In the genomic region with DNA sequence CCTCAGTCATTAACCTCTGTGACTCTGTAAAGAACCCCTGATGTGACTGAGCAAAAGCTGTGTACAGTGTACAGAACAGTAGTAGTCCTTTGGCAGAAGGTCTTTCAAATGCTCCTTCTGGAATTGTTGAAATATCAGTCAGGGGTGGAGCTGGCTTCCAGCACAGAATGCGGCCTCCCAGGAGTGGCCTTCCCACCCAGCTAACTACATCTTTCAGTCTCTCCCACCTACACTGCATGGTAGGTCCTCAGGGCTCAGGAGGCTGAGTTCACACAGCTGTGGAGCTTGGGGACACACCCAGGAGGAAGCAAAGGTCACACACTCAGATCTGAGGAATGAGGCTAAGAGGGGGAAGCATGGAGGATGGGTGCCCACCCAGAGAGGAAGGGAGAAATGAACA, we compare ENCODE assay signal across 32 mouse cellular contexts.
DNase-seq lines count a peak whose midpoint lies in the region; ATAC-seq and TF ChIP-seq lines count a peak whose summit lies in the region.
"Had no signal": no experiment of that assay in that cellular context is flagged by ENCODE, and none has a peak within 500 bp of the region (broad histone marks: within the 10 kb centered on the region; RNA-seq: fewer than 3 reads in every experiment).

No protein-coding gene starts in this region.

- peaks cover 34% of the 10 kb centered on the region for H3K4me1 ChIP-seq in embryonic facial prominence, embryonic 14.5 days (ENCODE audit: control insufficient read depth, insufficient read depth, low read length)
- H3K4me1 ChIP-seq in embryonic facial prominence, embryonic 10.5 days, result peaks cover 32% of the 10 kb centered on the region
- peaks cover 36% of the 10 kb centered on the region for H3K4me1 ChIP-seq in kidney, embryonic 16.5 days (ENCODE audit: insufficient read depth, low read length)
- peaks cover 25% of the 10 kb centered on the region for H3K4me1 ChIP-seq in stomach, embryonic 16.5 days (ENCODE audit: control insufficient read depth, insufficient read depth, low read length)
- no peaks in the 10 kb centered on the region; the same call in 1 of the 2 replicates for H3K4me1 ChIP-seq in stomach, postnatal 0 days (replicated peaks; ENCODE audit: control insufficient read depth, insufficient read depth)
- no peaks in the 10 kb centered on the region for H3K4me1 ChIP-seq in forebrain, embryonic 15.5 days
- H3K4me1 ChIP-seq: hindbrain, embryonic 12.5 days; liver, embryonic 12.5 days had no signal

- H3K27ac ChIP-seq in embryonic facial prominence, embryonic 14.5 days (replicated peaks; ENCODE audit: low read depth, low read length), result peak overlapping the region; percentile 63; the same call in 1 of the 2 replicates
- no peak overlapping the region; the same call in 1 of the 2 replicates for H3K27ac ChIP-seq in embryonic facial prominence, embryonic 10.5 days (replicated peaks)
- H3K27ac ChIP-seq in kidney, embryonic 16.5 days (ENCODE audit: low read length), result peak overlapping the region; percentile 89; the same call in 1 of the 2 replicates
- no peak overlapping the region for H3K27ac ChIP-seq in stomach, embryonic 16.5 days (ENCODE audit: low read length)
- no peak overlapping the region for H3K27ac ChIP-seq in stomach, postnatal 0 days (replicated peaks)
- H3K27ac ChIP-seq in forebrain, embryonic 15.5 days (replicated peaks), result no peak overlapping the region
- H3K27ac ChIP-seq: heart, embryonic 10.5 days; heart, embryonic 15.5 days; hindbrain, embryonic 12.5 days; hindbrain, postnatal 0 days; layer of hippocampus, adult 2 months; liver, embryonic 12.5 days; midbrain, embryonic 12.5 days; neural tube, embryonic 12.5 days had no signal

- no peaks in the 10 kb centered on the region for H3K9me3 ChIP-seq in embryonic facial prominence, embryonic 14.5 days (ENCODE audit: control insufficient read depth, low read length)
- H3K9me3 ChIP-seq in embryonic facial prominence, embryonic 10.5 days, result no peaks in the 10 kb centered on the region
- H3K9me3 ChIP-seq in kidney, embryonic 16.5 days (ENCODE audit: low read length), result no peaks in the 10 kb centered on the region
- H3K9me3 ChIP-seq in stomach, embryonic 16.5 days (replicated peaks; ENCODE audit: control insufficient read depth, low read length), result no peaks in the 10 kb centered on the region
- no peaks in the 10 kb centered on the region for H3K9me3 ChIP-seq in stomach, postnatal 0 days (ENCODE audit: control insufficient read depth, low read length)
- no peaks in the 10 kb centered on the region for H3K9me3 ChIP-seq in forebrain, embryonic 15.5 days
- H3K9me3 ChIP-seq: heart, embryonic 10.5 days; heart, embryonic 15.5 days; hindbrain, embryonic 12.5 days; liver, embryonic 12.5 days; megakaryocyte, embryonic 14.5 days; midbrain, embryonic 12.5 days; neural tube, embryonic 12.5 days had no signal

- 61% methylated on average over 1 of the region's 1 CpGs for WGBS in embryonic facial prominence, embryonic 14.5 days
- WGBS in embryonic facial prominence, embryonic 10.5 days, result 76% methylated on average over 1 of the region's 1 CpGs
- 41% methylated on average over 1 of the region's 1 CpGs for WGBS in kidney, embryonic 16.5 days
- 47% methylated on average over 1 of the region's 1 CpGs for WGBS in stomach, embryonic 16.5 days
- 50% methylated on average over 1 of the region's 1 CpGs for WGBS in stomach, postnatal 0 days
- 83% methylated on average over 1 of the region's 1 CpGs for WGBS in forebrain, embryonic 15.5 days

- no peak overlapping the region for H3K9ac ChIP-seq in embryonic facial prominence, embryonic 14.5 days (ENCODE audit: low read depth, low read length)
- H3K9ac ChIP-seq in kidney, embryonic 16.5 days (replicated peaks; ENCODE audit: low read length), result no peak overlapping the region
- no peak overlapping the region for H3K9ac ChIP-seq in stomach, embryonic 16.5 days (ENCODE audit: low read length)
- no peak overlapping the region for H3K9ac ChIP-seq in stomach, postnatal 0 days (ENCODE audit: low read length)
- H3K9ac ChIP-seq in forebrain, embryonic 15.5 days (replicated peaks), result no peak overlapping the region
- H3K9ac ChIP-seq: forebrain, postnatal 0 days; heart, embryonic 15.5 days; hindbrain, embryonic 12.5 days; liver, embryonic 12.5 days; liver, postnatal 0 days; midbrain, embryonic 12.5 days; neural tube, embryonic 12.5 days had no signal

- TF ChIP-seq EP300 in stomach, postnatal 0 days (optimal IDR thresholded peaks at IDR 0.05), result no peak

- no peaks in the 10 kb centered on the region for H3K27me3 ChIP-seq in embryonic facial prominence, embryonic 14.5 days (replicated peaks; ENCODE audit: control insufficient read depth, insufficient read depth, low read length)
- 0 out of 2 replicates have a peak, but pooled peaks cover 6% of the 10 kb centered on the region for H3K27me3 ChIP-seq in embryonic facial prominence, embryonic 10.5 days (replicated peaks; ENCODE audit: low read depth, poor library complexity, severe bottlenecking)
- H3K27me3 ChIP-seq in kidney, embryonic 16.5 days (ENCODE audit: insufficient read depth, low read length), result no peaks in the 10 kb centered on the region
- H3K27me3 ChIP-seq in stomach, embryonic 16.5 days (ENCODE audit: control insufficient read depth, insufficient read depth, low read length), result no peaks in the 10 kb centered on the region
- no peaks in the 10 kb centered on the region for H3K27me3 ChIP-seq in stomach, postnatal 0 days (ENCODE audit: control insufficient read depth, insufficient read depth, low read length)
- no peaks in the 10 kb centered on the region for H3K27me3 ChIP-seq in forebrain, embryonic 15.5 days
- H3K27me3 ChIP-seq: heart, embryonic 15.5 days; hindbrain, embryonic 12.5 days; liver, embryonic 12.5 days; midbrain, embryonic 12.5 days; neural tube, embryonic 12.5 days had no signal

- TF ChIP-seq CTCF in stomach, postnatal 0 days (IDR thresholded peaks at IDR 0.05; ENCODE audit: low read depth), result no peak

- no peak overlapping the region for H3K4me2 ChIP-seq in embryonic facial prominence, embryonic 14.5 days (ENCODE audit: low read depth, low read length)
- no peak overlapping the region for H3K4me2 ChIP-seq in kidney, embryonic 16.5 days (replicated peaks; ENCODE audit: low read depth, low read length)
- H3K4me2 ChIP-seq in stomach, embryonic 16.5 days (ENCODE audit: low read depth, low read length), result no peak overlapping the region
- no peak overlapping the region for H3K4me2 ChIP-seq in stomach, postnatal 0 days (replicated peaks; ENCODE audit: low read depth)
- H3K4me2 ChIP-seq in forebrain, embryonic 15.5 days (replicated peaks), result no peak overlapping the region
- H3K4me2 ChIP-seq: heart, embryonic 15.5 days; hindbrain, embryonic 12.5 days; liver, embryonic 12.5 days; midbrain, embryonic 12.5 days; neural tube, embryonic 12.5 days had no signal

- no peak for ATAC-seq in embryonic facial prominence, embryonic 14.5 days (ENCODE audit: low read depth)
- peak; percentile 46 for ATAC-seq in kidney, embryonic 16.5 days (ENCODE audit: low FRiP score, low TSS enrichment)
- ATAC-seq in stomach, embryonic 16.5 days (ENCODE audit: insufficient read depth, low FRiP score), result peak; percentile 63; the same call in 1 of the 2 replicates
- ATAC-seq in stomach, postnatal 0 days (ENCODE audit: low FRiP score, low TSS enrichment), result no peak; the same call in 1 of the 2 replicates
- ATAC-seq in forebrain, embryonic 15.5 days (replicated peaks), result no peak
- ATAC-seq: forebrain, postnatal 0 days; hindbrain, postnatal 0 days; intestine, postnatal 0 days; liver, embryonic 12.5 days; liver, postnatal 0 days had no signal

- no peaks in the 10 kb centered on the region for H3K36me3 ChIP-seq in embryonic facial prominence, embryonic 14.5 days (ENCODE audit: control insufficient read depth, insufficient read depth, low read length)
- H3K36me3 ChIP-seq in embryonic facial prominence, embryonic 10.5 days (replicated peaks), result no peaks in the 10 kb centered on the region
- no peaks in the 10 kb centered on the region for H3K36me3 ChIP-seq in kidney, embryonic 16.5 days (ENCODE audit: insufficient read depth, low read length)
- H3K36me3 ChIP-seq in stomach, embryonic 16.5 days (ENCODE audit: control insufficient read depth, insufficient read depth, low read length), result no peaks in the 10 kb centered on the region
- no peaks in the 10 kb centered on the region for H3K36me3 ChIP-seq in stomach, postnatal 0 days (ENCODE audit: control insufficient read depth, insufficient read depth, low read length)
- no peaks in the 10 kb centered on the region for H3K36me3 ChIP-seq in forebrain, embryonic 15.5 days
- H3K36me3 ChIP-seq: heart, embryonic 10.5 days; heart, embryonic 15.5 days; hindbrain, embryonic 12.5 days; liver, embryonic 12.5 days; midbrain, embryonic 12.5 days; neural tube, embryonic 12.5 days had no signal

- DNase-seq in embryonic facial prominence, embryonic 14.5 days (ENCODE audit: low spot score), result no peak
- DNase-seq in embryonic facial prominence, embryonic 10.5 days (ENCODE audit: low spot score), result no peak
- no peak for DNase-seq in kidney, adult 18-20 months
- no peak for DNase-seq in stomach, postnatal 0 days (ENCODE audit: low spot score)
- DNase-seq in adrenal gland, postnatal 25 days, result no peak
- DNase-seq: adrenal gland, adult 8-10 months; cerebellum, adult 8-10 months; cerebellum, postnatal 25 days; forebrain, postnatal 0 days; gastrocnemius, postnatal 10 days; kidney, postnatal 25 days; left cerebral cortex, postnatal 4 days; liver, postnatal 0 days; lung, postnatal 4 days; right cerebral cortex, adult 18-20 months; spleen, adult 18-20 months; thymus, adult 2 months; thymus, postnatal 36 days had no signal

- no peak overlapping the region for H3K4me3 ChIP-seq in embryonic facial prominence, embryonic 14.5 days (ENCODE audit: low read depth, low read length)
- no peak overlapping the region for H3K4me3 ChIP-seq in embryonic facial prominence, embryonic 10.5 days
- no peak overlapping the region for H3K4me3 ChIP-seq in kidney, embryonic 16.5 days (ENCODE audit: low read length)
- H3K4me3 ChIP-seq in stomach, embryonic 16.5 days (replicated peaks; ENCODE audit: low read length), result no peak overlapping the region
- H3K4me3 ChIP-seq in stomach, postnatal 0 days (ENCODE audit: low read depth, low read length), result no peak overlapping the region
- no peak overlapping the region for H3K4me3 ChIP-seq in forebrain, embryonic 15.5 days
- H3K4me3 ChIP-seq: heart, embryonic 10.5 days; heart, embryonic 15.5 days; hindbrain, embryonic 12.5 days; layer of hippocampus, adult 2 months; liver, embryonic 12.5 days; megakaryocyte, embryonic 14.5 days; midbrain, embryonic 12.5 days; myocyte; neural tube, embryonic 12.5 days had no signal

Comparison
In these comparisons a context has a peak if more than half of its experiments do, and no peak if none do; other contexts are left out.
1. ATAC-seq: peak in kidney, embryonic 16.5 days (single experiment) and stomach, embryonic 16.5 days (single experiment); none in embryonic facial prominence, embryonic 14.5 days (single experiment), stomach, postnatal 0 days (single experiment) and forebrain, embryonic 15.5 days (single experiment).
2. H3K27ac ChIP-seq: peak in embryonic facial prominence, embryonic 14.5 days (single experiment) and kidney, embryonic 16.5 days (single experiment); none in embryonic facial prominence, embryonic 10.5 days (single experiment), stomach, embryonic 16.5 days (single experiment), stomach, postnatal 0 days (single experiment) and forebrain, embryonic 15.5 days (single experiment).